Mouse (Mus musculus) kidney, adult 2 months (tissue): Measurements from ENCODE around the gene Luc7l3. TPM values are rescaled to one million over a fixed set of nuclear protein-coding genes. Genes with fewer than 3 reads are reported as not detected.

ENCODE experiments used
- DNase-seq: peaks from one replicate; pipeline ENCODE4 v3.0.0; 2021
- H3K27ac ChIP-seq: fragments of 200-500 bp; 2 replicates; pipeline ENCODE4 v1.5.1; 2012; ENCODE audit warnings: low read depth, low read length, control low read depth, inconsistent platforms; ENCODE audit not compliant: insufficient read depth
- H3K27me3 ChIP-seq: fragments of 200-500 bp; replicated peaks from 2 replicates; pipeline ENCODE4 v1.6.1; 2012; ENCODE audit warnings: mild to moderate bottlenecking, moderate library complexity, low read length, inconsistent platforms; ENCODE audit not compliant: control insufficient read depth, insufficient read depth
- H3K36me3 ChIP-seq: fragments of 200-500 bp; 2 replicates; pipeline ENCODE4 v1.6.1; 2012; ENCODE audit warnings: mild to moderate bottlenecking, moderate library complexity, low read length, inconsistent platforms; ENCODE audit not compliant: control insufficient read depth, insufficient read depth
- H3K4me1 ChIP-seq: fragments of 200-500 bp; 2 replicates; pipeline ENCODE4 v1.6.1; 2011; ENCODE audit warnings: low read length; ENCODE audit not compliant: control insufficient read depth, insufficient read depth
- H3K4me3 ChIP-seq: fragments of 200-500 bp; 2 replicates; pipeline ENCODE4 v1.5.1; 2011; ENCODE audit warnings: mild to moderate bottlenecking, low read depth, low read length, control low read depth; ENCODE audit not compliant: insufficient read depth
- CTCF ChIP-seq: fragments of 200-500 bp; conservative IDR thresholded peaks from 2 replicates; pipeline ENCODE4 v1.5.1; 2011; ENCODE audit warnings: low read depth, mild to moderate bottlenecking, control low read depth, low read length, moderate library complexity, mixed read lengths; ENCODE audit not compliant: insufficient read depth, insufficient read length
- POLR2A ChIP-seq: fragments of 200-500 bp; IDR thresholded peaks from one replicate; pipeline ENCODE4 v1.6.1; 2011; ENCODE audit warnings: low read depth, low read length, control low read depth
- WGBS: fragments of 180-500 bp; shearing (Covaris S2); methylation state at CpG from one replicate; pipeline ENCODE4 v1.1.7; 2018; 5-methylcytosine and 5-hydroxymethylcytosine counted together
- polyA plus RNA-seq: library from polyadenylated mRNA; depleted of rRNA; stranded (reverse); fragments of >200 nt; gene quantifications from 2 replicates; pipeline ENCODE4 v1.2.3, GENCODE M21; 2012

The Luc7l3 gene
- polyA plus RNA-seq, 1 experiment, result 8.5 TPM

GRCm38 (mm10) chr11:94294996-94295845 is 26.6 kb downstream of the Luc7l3 start:
- H3K27me3 ChIP-seq, result no peaks in the 10 kb centered on the region
- TF ChIP-seq CTCF (no peak), POLR2A (no peak)
- no peak overlapping the region for H3K27ac ChIP-seq
- peaks cover 33% of the 10 kb centered on the region for H3K36me3 ChIP-seq
- 63% methylated on average over 9 of the region's 9 CpGs for WGBS
- H3K4me3 ChIP-seq, result no peak overlapping the region
- no peak for DNase-seq
- H3K4me1 ChIP-seq, result no peaks in the 10 kb centered on the region

GRCm38 (mm10) chr11:94290062-94290740 is 31.6 kb downstream of the Luc7l3 start:
- Histone ChIP-seq H3K4me1 (no peaks in the 10 kb centered on the region), H3K4me3 (no peak overlapping the region), H3K36me3 (peaks cover 19% of the 10 kb centered on the region), H3K27ac (no peak overlapping the region), H3K27me3 (no peaks in the 10 kb centered on the region)
- no peak for DNase-seq
- 90% methylated on average over 10 of the region's 10 CpGs for WGBS
- no peak for TF ChIP-seq CTCF
- TF ChIP-seq POLR2A, result no peak

GRCm38 (mm10) chr11:94287105-94287504 is 34.7 kb downstream of the Luc7l3 start:
- peaks cover 11% of the 10 kb centered on the region for H3K36me3 ChIP-seq
- 91% methylated on average over 5 of the region's 5 CpGs for WGBS
- no peaks in the 10 kb centered on the region for H3K27me3 ChIP-seq
- TF ChIP-seq POLR2A (no peak), CTCF (no peak)
- H3K4me1 ChIP-seq, result no peaks in the 10 kb centered on the region
- no peak overlapping the region for H3K27ac ChIP-seq
- H3K4me3 ChIP-seq, result no peak overlapping the region
- DNase-seq, result no peak

GRCm38 (mm10) chr11:94285886-94286574 is 35.8 kb downstream of the Luc7l3 start:
- WGBS, result 69% methylated on average over 11 of the region's 11 CpGs
- no peak for DNase-seq
- TF ChIP-seq POLR2A (no peak), CTCF (no peak)
- H3K36me3 ChIP-seq, result peaks cover 9% of the 10 kb centered on the region
- H3K4me3 ChIP-seq, result no peak overlapping the region
- H3K27ac ChIP-seq, result no peak overlapping the region
- no peaks in the 10 kb centered on the region for H3K27me3 ChIP-seq
- H3K4me1 ChIP-seq, result no peaks in the 10 kb centered on the region

GRCm38 (mm10) chr11:94283536-94284099 is 38.2 kb downstream of the Luc7l3 start:
- Histone ChIP-seq H3K27ac (no peak overlapping the region), H3K27me3 (no peaks in the 10 kb centered on the region), H3K36me3 (no peaks in the 10 kb centered on the region; the same call in 1 of the 2 replicates), H3K4me1 (no peaks in the 10 kb centered on the region), H3K4me3 (no peak overlapping the region)
- no peak for DNase-seq
- WGBS, result 84% methylated on average over 6 of the region's 6 CpGs
- TF ChIP-seq POLR2A, result no peak
- TF ChIP-seq CTCF, result no peak

- no peak overlapping the region for H3K4me3 ChIP-seq
- DNase-seq, result no peak
These were observed 39.5 kb downstream of the Luc7l3 start for GRCm38 (mm10) chr11:94282291-94282690.

More at GRCm38 (mm10) chr11:94282291-94282690, 39.5 kb downstream of the Luc7l3 start:
- TF ChIP-seq CTCF, result no peak
- TF ChIP-seq POLR2A, result no peak
- no peaks in the 10 kb centered on the region for H3K27me3 ChIP-seq
- no peaks in the 10 kb centered on the region for H3K36me3 ChIP-seq
- no peaks in the 10 kb centered on the region for H3K4me1 ChIP-seq
- 56% methylated on average over 5 of the region's 5 CpGs for WGBS
- no peak overlapping the region for H3K27ac ChIP-seq
